Mouse (Mus musculus) myocyte (in vitro differentiated cells): ENCODE measurements at regions not wholly inside any gene's neighbourhood (a gene's known extent, or its start where the extent isn't known, plus 50 kb on each side); places are given as distances from the start of the nearest gene placed in this dataset.

Source experiments
- H3K27me3 ChIP-seq: one replicate; pipeline ENCODE4 v1.6.1; 2011; ENCODE audit not compliant: control insufficient read depth, insufficient read depth, insufficient read length
- H3K36me3 ChIP-seq: one replicate; pipeline ENCODE4 v1.6.1; 2011; ENCODE audit not compliant: control insufficient read depth, insufficient read depth
- H3K4me2 ChIP-seq: one replicate; pipeline ENCODE4 v1.6.1; 2011; ENCODE audit warnings: low read depth, control low read depth
- H3K4me3 ChIP-seq: one replicate; pipeline ENCODE4 v1.5.1; 2011; ENCODE audit warnings: mild to moderate bottlenecking, control low read depth, moderate library complexity
- H3K79me2 ChIP-seq: one replicate; pipeline ENCODE4 v1.6.1; 2011; ENCODE audit not compliant: control insufficient read depth, insufficient read depth
- H3ac ChIP-seq: one replicate; pipeline ENCODE4 v1.6.1; 2011; ENCODE audit not compliant: control insufficient read depth, insufficient read length
- CEBPB ChIP-seq: IDR thresholded peaks from 2 replicates; pipeline ENCODE4 v1.6.1; 2011; ENCODE audit warnings: mild to moderate bottlenecking, moderate library complexity; ENCODE audit not compliant: poor library complexity, insufficient read depth, severe bottlenecking
- E2F4 ChIP-seq: IDR thresholded peaks from one replicate; pipeline ENCODE4 v1.6.1; 2011; ENCODE audit warnings: mild to moderate bottlenecking, control low read depth, moderate library complexity; ENCODE audit not compliant: insufficient read depth
- MAX ChIP-seq: IDR thresholded peaks from one replicate; pipeline ENCODE4 v1.6.1; 2011; ENCODE audit warnings: low read depth, mild to moderate bottlenecking, control low read depth
- MYOD1 ChIP-seq, 3 experiments: IDR thresholded peaks; one replicate each; pipeline ENCODE4 v1.6.1; 2011; ENCODE audit warnings: control low read depth in 2 of 3, low read depth in 2 of 3, mild to moderate bottlenecking in 2 of 3, moderate library complexity in 1 of 3; ENCODE audit not compliant: insufficient read length in 2 of 3, control insufficient read depth in 1 of 3
- MYOG ChIP-seq, 3 experiments: IDR thresholded peaks; one replicate each; pipeline ENCODE4 v1.6.1; 2011; ENCODE audit warnings: control low read depth in 2 of 3, low read depth in 2 of 3, mild to moderate bottlenecking in 2 of 3; ENCODE audit not compliant: insufficient read length in 2 of 3, control insufficient read depth in 1 of 3, insufficient read depth in 1 of 3
- POLR2A ChIP-seq: IDR thresholded peaks from one replicate; pipeline ENCODE4 v1.6.1; 2011; ENCODE audit warnings: low read depth, mild to moderate bottlenecking, control low read depth, moderate library complexity; ENCODE audit not compliant: insufficient read length
- POLR2AphosphoS2 ChIP-seq: IDR thresholded peaks from one replicate; pipeline ENCODE4 v1.6.1; 2011; ENCODE audit warnings: low read depth, control low read depth; ENCODE audit not compliant: insufficient read length
- REST ChIP-seq: IDR thresholded peaks from one replicate; pipeline ENCODE4 v1.6.1; 2011; ENCODE audit warnings: mild to moderate bottlenecking, control low read depth, moderate library complexity; ENCODE audit not compliant: insufficient read depth, insufficient read length
- SRF ChIP-seq: IDR thresholded peaks from one replicate; pipeline ENCODE4 v1.6.1; 2011; ENCODE audit warnings: low read depth; ENCODE audit not compliant: control insufficient read depth, insufficient read length
- TCF12 ChIP-seq: IDR thresholded peaks from one replicate; pipeline ENCODE4 v1.6.1; 2011; ENCODE audit warnings: mild to moderate bottlenecking, control low read depth; ENCODE audit not compliant: poor library complexity, insufficient read depth, severe bottlenecking
- TCF3 ChIP-seq: IDR thresholded peaks from one replicate; pipeline ENCODE4 v1.6.1; 2011; ENCODE audit warnings: low read depth, control low read depth; ENCODE audit not compliant: insufficient read length
- USF1 ChIP-seq: IDR thresholded peaks from one replicate; pipeline ENCODE4 v1.6.1; 2011; ENCODE audit warnings: low read depth, mild to moderate bottlenecking, control low read depth, moderate library complexity

DNA sequence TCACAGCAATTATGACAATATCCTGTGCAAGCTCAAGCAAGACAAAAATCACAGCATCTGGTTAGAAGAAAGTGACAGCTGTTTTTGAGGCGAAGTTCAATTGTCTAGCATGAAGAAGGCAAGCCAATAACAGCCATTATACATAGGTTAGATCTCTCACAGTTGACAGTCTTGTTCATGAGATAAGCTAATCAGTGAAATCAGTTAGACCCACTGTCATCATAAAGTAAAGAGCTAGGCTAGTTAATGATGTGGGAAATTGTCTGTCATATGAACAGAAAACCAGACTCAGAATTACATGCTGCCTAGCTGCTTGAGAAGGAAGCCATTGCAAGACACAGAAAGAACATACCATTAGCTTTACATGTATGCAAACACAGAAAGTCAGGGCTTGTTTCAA, 470.2 kb upstream of the 5930422O12Rik start:
- Histone ChIP-seq H3K36me3 (no peaks in the 10 kb centered on the region), H3K4me3 (no peak overlapping the region), H3K79me2 (no peaks in the 10 kb centered on the region), H3K4me2 (no peak overlapping the region), H3K27me3 (no peaks in the 10 kb centered on the region), H3ac (no peak overlapping the region)
- TF ChIP-seq POLR2AphosphoS2 = no peak
- no peak for TF ChIP-seq SRF
- no peak for TF ChIP-seq REST
- TF ChIP-seq POLR2A = no peak
- no peak for TF ChIP-seq MYOG (IDR thresholded peaks at IDR 0.05; ENCODE audit: control insufficient read depth in 1 of 3, insufficient read depth in 1 of 3, insufficient read length in 2 of 3, low read depth in 2 of 3)
- TF ChIP-seq MYOD1 (IDR thresholded peaks at IDR 0.05; ENCODE audit: control insufficient read depth in 1 of 3, insufficient read length in 2 of 3, low read depth in 2 of 3) = no peak
- TF ChIP-seq E2F4 = no peak
- TF ChIP-seq CEBPB = no peak
- no peak for TF ChIP-seq TCF12
- TF ChIP-seq USF1 = no peak
- TF ChIP-seq TCF3 = no peak
- no peak for TF ChIP-seq MAX

DNA sequence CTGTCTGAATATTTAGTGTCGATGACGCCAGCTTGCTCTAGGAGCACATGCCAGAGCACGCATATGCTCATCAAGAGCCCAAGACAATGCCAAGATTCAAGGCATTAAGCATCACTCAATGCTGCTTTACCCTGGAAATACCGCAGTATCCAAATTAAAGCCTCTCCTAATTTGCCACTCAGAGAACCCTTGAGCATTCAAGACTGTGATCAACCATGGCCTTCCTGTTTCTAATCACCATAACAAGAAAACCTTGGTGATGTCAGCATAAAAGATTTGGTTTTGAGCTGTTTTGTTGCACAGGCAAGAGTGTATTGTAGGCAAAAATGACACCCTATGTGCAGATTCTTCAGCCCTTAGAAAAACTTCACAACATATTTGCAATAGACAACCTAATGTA, 469.7 kb upstream of the 5930422O12Rik start:
- TF ChIP-seq MYOD1 (IDR thresholded peaks at IDR 0.05; ENCODE audit: control insufficient read depth in 1 of 3, insufficient read length in 2 of 3, low read depth in 2 of 3) (no peak), TCF3 (no peak), E2F4 (no peak), CEBPB (no peak), POLR2A (no peak), MYOG (IDR thresholded peaks at IDR 0.05; ENCODE audit: control insufficient read depth in 1 of 3, insufficient read depth in 1 of 3, insufficient read length in 2 of 3, low read depth in 2 of 3) (no peak), REST (no peak), TCF12 (no peak), SRF (no peak), POLR2AphosphoS2 (no peak), MAX (no peak), USF1 (no peak)
- Histone ChIP-seq H3K79me2 (no peaks in the 10 kb centered on the region), H3K36me3 (no peaks in the 10 kb centered on the region), H3K4me2 (no peak overlapping the region), H3K4me3 (no peak overlapping the region), H3K27me3 (no peaks in the 10 kb centered on the region), H3ac (no peak overlapping the region)

DNA sequence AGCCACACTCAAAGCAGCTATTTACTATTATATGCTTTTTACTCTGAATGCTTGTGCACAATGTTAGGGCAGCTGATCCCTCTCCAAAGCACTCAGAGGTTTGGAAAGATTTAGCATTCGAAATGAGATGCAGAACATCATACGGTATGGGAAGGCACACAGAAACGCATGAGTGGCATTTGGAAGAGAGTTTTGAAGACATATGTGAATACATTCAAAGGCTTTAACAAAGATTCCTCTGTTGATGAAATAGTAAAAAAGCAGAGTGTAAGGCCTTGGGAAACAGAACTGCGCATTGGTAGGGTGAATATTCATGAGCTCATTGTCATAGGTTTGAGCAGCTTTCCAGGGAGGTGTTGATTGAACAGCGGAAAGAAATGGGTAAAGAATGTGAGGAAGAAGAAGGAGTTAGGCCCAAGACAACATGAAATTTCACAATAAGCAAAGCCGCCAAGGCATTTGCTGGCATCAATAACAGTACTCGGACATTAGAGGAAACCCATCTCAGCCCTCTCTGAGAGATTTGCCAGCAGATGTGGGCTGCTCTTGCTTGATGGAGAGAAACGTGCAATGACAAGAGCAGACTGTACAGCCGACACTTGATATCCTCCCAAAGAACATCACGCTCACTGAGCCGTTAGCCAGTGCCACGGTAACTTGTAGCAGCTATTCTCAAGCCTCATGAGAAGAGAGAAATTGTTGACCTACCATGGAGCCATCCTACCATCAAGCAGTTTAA, 469.0 kb upstream of the 5930422O12Rik start:
- no peaks in the 10 kb centered on the region for H3K36me3 ChIP-seq
- H3K27me3 ChIP-seq = no peaks in the 10 kb centered on the region
- TF ChIP-seq POLR2A (no peak), POLR2AphosphoS2 (no peak), TCF3 (no peak), MYOD1 (IDR thresholded peaks at IDR 0.05; ENCODE audit: control insufficient read depth in 1 of 3, insufficient read length in 2 of 3, low read depth in 2 of 3) (no peak), REST (no peak), MYOG (IDR thresholded peaks at IDR 0.05; ENCODE audit: control insufficient read depth in 1 of 3, insufficient read depth in 1 of 3, insufficient read length in 2 of 3, low read depth in 2 of 3) (no peak), SRF (no peak), CEBPB (no peak), USF1 (no peak), TCF12 (no peak), E2F4 (no peak), MAX (no peak)
- no peaks in the 10 kb centered on the region for H3K79me2 ChIP-seq
- H3K4me2 ChIP-seq = no peak overlapping the region
- H3K4me3 ChIP-seq = no peak overlapping the region
- no peak overlapping the region for H3ac ChIP-seq

DNA sequence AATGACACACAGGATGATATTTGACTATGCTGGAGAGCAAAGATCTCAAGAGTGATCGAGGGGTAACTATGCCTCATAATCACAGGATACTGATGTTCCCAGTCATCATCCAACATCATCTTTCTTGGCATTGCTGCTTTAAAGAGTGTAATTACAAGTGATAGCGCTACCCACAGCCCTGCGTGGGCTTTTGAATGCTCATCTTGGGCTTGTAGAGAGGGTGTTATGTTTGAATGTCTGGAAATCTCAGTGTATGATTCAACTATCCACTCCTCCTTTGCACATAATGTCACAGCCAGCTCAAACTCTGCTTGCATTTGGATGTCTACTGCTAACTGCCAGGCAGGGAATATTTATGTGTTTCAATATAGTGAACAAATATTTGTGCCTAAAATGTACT, 438.3 kb upstream of the 5930422O12Rik start:
- peak overlapping the region; percentile 82 for H3K4me2 ChIP-seq
- TF ChIP-seq MAX = no peak
- no peak for TF ChIP-seq USF1
- TF ChIP-seq POLR2A = no peak
- TF ChIP-seq MYOD1 (IDR thresholded peaks at IDR 0.05; ENCODE audit: control insufficient read depth in 1 of 3, insufficient read length in 2 of 3, low read depth in 2 of 3) = no peak
- H3K4me3 ChIP-seq = no peak overlapping the region
- H3K27me3 ChIP-seq = no peaks in the 10 kb centered on the region
- no peaks in the 10 kb centered on the region for H3K36me3 ChIP-seq
- no peak overlapping the region for H3ac ChIP-seq
- no peaks in the 10 kb centered on the region for H3K79me2 ChIP-seq

DNA sequence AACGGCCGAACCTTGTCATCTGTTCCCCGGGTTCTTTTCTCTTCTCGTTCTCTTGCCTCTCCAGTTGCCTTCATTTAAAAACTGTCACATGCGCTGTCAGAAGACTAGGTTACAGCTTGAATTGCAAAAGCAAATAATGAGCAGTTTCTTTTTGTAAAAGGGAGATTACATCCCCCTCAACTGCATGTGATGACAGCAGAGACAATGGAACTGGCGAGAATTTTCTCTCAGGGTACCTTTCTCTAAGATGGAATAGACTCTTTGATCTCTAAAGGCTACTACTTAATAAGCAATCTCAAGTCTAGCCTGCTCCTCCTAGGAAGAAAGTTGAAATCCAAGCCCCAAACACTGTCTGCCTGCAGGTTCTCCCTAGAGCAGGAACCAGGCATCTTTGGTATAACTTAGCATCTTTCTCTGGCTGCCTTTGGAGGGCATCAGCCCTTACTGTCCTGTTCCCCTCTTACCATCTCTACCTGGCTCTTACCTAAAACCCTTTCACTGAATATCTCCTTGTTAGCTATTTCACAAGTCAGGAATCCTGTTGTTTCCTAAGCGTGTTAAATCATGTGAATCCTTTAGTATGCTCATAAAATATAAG, 424.4 kb upstream of the 5930422O12Rik start:
- Histone ChIP-seq H3K79me2 (no peaks in the 10 kb centered on the region), H3K27me3 (no peaks in the 10 kb centered on the region), H3ac (no peak overlapping the region), H3K36me3 (no peaks in the 10 kb centered on the region), H3K4me3 (no peak overlapping the region), H3K4me2 (no peak overlapping the region)
- TF ChIP-seq POLR2AphosphoS2 (no peak), TCF12 (no peak), MYOG (IDR thresholded peaks at IDR 0.05; ENCODE audit: control insufficient read depth in 1 of 3, insufficient read depth in 1 of 3, insufficient read length in 2 of 3, low read depth in 2 of 3) (no peak), TCF3 (no peak), MAX (no peak), E2F4 (no peak), MYOD1 (IDR thresholded peaks at IDR 0.05; ENCODE audit: control insufficient read depth in 1 of 3, insufficient read length in 2 of 3, low read depth in 2 of 3) (no peak), USF1 (no peak), REST (no peak), CEBPB (no peak), SRF (no peak), POLR2A (no peak)
